Mouse (Mus musculus) megakaryocyte, adult 5-6 weeks (primary cell): ENCODE measurements at regions not wholly inside any gene's neighbourhood (a gene's known extent, or its start where the extent isn't known, plus 50 kb on each side); places are given as distances from the start of the nearest gene placed in this dataset.
"Not testable (repeated sequence)": the region's sequence is repeated elsewhere in the genome, so short reads cannot be mapped to it uniquely, and the experiment has no call there.

ENCODE experiments used
- ATAC-seq: 2 replicates; pipeline ENCODE4 v1.8.0; 2016; ENCODE audit warnings: mild to moderate bottlenecking, inconsistent platforms; ENCODE audit not compliant: poor library complexity, severe bottlenecking

DNA sequence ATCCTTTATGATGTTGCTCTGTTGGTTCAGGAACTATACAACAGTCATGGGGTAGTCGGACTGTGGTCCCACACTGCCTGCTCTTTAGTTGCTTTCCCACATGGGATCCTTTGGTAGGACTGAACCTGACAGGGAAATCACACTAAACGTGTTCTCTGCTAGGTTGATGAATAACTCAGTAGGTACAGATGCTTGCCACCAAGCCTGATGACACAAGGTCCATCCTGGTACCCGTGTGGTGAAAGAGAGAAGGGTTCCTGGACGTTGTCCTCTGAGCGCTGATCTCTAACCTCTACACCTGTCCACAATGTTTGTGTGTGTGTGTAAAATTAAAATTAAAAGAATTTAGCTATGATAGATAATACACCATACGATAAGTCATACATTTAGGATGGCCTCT is 119.9 kb downstream of the Phlda1 start:
- no peak for ATAC-seq

DNA sequence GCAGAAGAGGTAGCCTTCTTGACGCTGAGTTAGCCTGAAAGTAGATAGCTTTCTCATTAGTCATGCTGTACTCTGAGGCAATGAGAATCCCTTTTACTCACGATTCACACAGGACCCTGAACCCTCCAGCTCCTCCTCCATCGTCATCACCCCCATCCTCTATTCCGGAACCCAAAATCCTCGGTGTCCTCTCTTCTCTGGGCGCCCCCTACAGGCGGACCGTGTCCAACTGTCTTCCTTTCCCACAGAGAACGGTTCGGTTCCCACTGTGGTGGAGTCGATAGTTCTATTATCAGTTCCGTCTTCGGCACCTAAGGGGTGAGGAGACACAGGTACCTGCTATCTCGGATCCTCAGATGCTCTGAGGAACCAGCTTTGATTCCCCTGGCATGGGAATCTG is 130.2 kb downstream of the Phlda1 start:
- ATAC-seq = peak; percentile 77

DNA sequence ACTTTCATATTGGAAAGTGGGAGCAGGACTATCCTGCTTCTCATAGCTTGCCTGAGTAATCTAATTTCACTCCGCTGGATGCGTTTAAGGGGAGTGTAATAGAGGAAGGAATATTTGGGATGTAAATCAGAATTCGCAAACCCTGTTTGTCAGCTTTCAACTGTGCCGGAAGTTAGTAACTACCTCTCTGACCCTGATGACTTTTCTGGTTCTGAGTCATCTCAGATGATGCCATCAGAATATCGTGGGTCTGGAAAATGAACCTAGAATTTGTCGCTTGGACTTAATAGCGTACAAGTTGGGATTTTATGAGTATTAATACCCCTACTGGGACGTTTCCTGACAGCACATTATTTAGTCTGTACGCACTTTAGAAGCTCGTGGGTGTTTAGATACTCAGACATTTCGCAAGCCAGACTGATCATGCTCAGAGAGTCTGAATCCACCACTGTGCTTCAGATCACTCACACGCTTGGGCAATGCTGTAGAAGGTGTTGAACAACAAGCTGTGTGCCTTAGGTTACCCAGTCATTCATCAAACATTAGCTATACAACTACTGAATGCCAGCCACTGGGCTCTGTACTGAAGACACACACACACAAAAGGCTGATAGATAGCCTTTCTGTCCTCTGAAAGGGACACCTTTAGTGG is 131.1 kb downstream of the Phlda1 start:
- ATAC-seq = no peak

DNA sequence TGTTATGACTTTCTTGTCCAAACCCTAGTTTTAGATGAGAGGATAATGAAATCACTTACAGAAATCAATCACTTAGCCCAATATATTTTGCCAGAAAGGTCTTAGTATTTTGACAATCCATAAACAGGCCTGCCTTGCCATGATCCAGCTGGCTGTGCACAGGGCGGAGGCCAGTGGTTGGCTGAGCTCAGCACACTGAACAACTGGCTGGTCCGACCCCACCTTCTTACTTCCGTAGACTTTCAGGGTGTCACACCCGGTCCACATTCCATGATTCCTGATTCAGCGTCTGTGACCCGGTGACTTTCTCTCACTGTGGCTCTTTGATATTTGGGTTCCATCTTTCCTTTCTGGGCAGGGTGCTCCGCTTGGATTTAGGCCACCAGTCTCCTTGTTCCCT is 133.8 kb downstream of the Phlda1 start:
- ATAC-seq = no peak

DNA sequence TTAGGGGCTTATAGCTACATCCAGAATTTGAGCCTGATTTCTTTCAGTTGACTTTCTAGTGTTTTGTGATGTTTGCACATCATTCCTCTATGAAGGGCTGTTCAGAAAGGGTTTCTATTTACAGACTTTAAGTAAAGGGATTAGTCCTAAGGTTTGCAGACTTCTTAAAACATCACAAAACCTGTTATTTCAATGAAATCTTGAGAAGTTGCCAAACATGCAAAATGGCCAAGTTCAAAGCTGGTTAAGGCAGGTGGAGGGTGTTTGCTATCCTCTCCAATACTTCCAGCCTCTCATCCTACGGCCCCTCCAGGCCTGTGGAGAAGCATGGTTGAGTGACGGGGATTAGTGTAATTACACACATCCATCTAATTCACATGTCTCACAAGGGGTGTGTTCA is 136.6 kb downstream of the Phlda1 start:
- no peak for ATAC-seq

DNA sequence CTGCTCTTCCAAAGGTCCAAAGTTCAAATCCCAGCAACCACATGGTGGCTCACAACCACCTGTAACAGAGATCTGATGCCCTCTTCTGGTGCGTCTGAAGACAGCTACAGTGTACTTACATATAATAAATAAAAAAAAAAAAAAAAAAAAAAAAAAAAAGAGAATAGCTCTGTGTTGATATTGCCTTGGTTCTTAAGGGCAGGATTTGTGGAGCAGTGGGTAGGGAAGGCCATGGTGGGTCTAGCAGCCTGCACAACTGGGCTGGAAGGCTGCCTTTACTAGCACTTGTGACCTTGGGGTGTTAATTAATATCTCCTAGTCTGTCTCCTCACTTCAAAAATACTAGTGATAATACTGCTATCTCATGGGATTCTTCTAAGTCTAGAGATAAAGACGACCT is 147.7 kb downstream of the Phlda1 start:
- not testable (repeated sequence) for ATAC-seq

DNA sequence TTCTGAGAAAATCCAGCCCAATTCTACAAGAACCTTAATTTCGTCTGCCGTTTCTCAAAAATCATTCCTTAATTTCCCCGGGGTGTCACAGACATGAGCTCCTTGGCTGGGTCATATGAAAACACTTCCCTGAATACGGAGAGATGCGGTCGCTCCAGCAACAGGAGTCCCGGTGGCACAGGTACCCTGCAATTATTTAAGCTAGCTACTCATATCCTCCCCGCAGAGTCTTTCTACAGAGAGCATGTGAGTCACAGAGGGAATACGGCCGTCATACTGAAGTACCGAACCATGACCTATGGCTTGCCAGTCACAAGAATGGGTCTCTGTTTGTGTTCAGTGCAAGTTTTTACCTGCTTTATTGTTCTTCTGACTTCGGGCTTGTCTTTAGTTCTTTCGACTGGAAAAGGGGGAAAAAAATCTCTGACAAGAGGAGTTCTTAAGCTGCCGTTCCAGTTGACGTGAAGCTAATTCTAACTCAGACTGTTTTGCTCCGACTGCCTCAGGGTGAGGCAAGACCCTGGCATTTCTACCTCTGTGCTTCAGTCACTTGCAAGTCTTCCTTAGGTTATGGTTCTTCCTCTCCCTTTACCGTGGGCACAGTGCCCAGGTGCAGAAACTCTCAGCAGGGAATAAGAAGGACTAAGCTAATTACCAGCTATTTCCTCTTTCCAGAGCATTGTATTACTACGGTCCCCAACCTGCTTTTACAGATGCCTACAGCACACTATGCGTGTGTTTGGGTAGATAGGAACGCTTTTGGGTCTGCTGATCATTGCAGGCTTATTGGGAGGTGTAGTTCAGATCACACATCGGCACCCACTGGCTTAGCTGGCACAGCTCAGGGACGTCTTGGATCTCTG is 148.5 kb downstream of the Phlda1 start:
- ATAC-seq = peak; percentile 38; the same call in 1 of the 2 replicates

DNA sequence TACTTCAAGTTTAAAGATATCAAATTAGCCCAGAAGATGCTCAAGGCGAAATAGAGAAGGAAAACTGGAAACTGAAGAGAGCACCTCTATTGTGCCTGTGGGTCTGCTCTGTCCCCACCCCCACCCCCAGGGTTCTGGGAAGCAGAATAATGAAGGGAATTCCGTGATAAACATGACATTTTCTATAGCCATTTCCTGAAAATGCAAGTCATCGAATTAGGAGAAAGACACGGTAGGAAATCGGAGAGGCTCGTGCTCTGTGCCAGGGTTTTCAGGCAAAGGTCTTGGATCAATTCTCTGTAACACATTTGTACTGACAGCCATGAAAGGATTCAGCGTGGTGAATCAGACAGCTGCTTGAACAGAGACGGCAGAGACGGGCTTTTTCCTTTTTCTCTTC is 152.7 kb downstream of the Phlda1 start:
- ATAC-seq = no peak

DNA sequence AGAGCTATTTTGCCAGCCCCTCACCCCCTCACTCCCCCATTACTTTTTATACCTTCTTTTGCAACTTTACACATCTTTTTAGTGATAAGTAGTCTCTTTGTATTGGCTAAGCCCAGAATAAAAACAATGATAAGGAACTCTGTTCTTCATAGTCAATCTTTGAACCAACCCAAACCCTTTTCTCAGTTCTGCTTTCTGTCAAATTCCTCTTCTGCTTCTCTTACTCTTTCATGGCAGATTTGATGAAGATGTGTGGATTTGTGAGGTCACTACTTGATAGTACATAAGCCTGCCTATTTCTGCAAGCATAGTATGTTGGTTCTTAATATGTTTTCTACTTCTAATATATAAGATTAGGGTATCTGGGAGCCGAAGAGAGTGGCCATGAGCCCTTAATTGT is 156.6 kb downstream of the Phlda1 start:
- peak; percentile 84 for ATAC-seq

DNA sequence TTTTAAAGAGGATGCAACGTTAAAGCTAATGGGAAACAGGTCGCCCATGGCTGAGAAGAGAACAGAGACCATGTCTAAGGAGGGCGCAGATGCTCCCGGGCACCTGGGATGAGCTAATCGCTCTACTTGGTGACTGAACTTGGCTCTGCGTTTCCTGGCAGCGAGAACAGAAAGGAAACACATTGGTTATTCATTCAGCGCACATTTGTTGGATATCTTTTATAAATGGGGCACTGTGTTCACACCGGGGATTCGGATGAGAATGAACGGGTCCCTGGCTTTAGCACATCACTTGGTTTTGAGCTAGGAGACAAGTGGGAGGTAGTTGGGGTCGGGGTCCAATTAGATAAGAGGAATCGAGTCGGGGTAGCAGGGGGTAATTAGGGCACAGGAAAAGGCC is 159.7 kb downstream of the Phlda1 start:
- no peak for ATAC-seq

DNA sequence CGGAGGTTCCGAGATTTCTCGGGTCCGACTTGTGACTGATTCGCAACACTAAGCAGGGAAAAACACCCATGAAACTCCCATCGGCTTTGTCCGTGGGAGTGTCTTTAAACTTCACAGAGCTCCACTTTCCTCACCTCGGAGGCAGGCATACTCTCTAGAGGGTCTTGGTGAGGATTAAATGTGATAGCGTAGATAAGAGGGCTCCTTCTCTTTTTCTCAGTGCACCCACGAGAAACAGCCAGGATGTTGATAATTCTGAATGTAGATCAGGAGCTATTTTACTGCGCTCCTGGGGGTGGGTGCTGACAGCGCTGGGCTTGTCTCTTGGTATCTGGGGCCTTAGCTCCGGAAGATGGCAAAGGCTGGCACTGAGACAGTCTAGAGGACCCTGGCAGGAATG is 160.9 kb downstream of the Phlda1 start:
- no peak for ATAC-seq

DNA sequence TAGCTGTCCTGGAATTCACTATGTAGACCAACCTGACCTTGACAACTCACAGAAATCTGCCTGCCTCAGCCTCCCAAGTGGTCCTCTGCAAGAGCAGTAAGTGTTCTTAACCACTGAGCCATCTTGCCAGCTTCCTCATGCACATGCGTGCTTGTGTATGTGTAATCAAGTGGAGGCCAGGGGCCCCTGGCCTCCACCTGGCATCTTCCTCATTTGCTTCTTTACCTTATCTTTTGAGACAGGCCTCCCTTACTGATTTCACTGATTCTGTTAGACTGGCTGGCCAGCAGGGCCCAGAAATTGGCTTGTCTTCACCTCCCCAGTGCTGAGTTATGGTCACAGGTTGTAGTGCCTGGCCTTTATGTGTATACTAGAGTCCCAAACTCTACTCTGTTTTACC is 162.6 kb downstream of the Phlda1 start:
- ATAC-seq = peak; percentile 34

DNA sequence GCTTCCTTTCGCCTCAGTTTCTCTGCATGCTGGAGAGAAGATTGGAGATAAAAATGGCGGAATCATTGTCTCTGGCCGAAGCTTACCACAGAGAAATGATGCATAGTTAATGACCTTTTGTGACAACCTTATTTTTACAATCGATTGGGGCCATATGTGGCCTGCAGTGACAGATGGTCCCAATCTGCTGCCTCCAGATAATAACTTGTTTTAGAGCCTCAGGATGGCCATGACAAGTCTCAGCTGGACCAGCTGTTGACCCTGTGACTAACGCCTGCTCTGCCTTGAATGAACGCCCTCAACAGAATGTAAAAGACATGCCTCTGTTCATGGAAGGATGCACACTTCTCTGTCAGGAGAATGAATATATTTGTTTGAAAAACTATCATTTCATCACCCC is 163.6 kb downstream of the Phlda1 start:
- ATAC-seq = no peak

DNA sequence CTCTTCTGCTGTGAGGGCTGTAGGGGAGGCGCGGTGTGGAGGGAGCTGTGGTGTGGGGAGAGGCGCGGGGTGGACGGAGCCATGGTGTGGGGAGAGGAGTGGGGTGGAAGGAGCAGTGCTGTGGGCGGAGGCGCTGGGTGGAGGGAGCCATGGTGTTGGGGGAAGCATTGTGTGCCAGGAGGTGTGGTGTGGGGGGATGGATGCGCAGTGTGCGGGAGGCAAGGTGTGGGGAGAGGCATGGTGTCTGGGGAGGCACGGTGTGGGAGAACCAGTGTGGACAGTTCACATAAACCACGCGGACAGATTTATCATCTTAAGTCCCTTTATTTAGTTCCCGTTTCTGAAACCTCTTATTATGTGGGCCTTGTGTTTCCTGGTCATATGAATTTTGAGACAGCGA is 164.6 kb downstream of the Phlda1 start:
- 0 out of 2 replicates have a peak, but pooled peaks have one; percentile 25 for ATAC-seq

DNA sequence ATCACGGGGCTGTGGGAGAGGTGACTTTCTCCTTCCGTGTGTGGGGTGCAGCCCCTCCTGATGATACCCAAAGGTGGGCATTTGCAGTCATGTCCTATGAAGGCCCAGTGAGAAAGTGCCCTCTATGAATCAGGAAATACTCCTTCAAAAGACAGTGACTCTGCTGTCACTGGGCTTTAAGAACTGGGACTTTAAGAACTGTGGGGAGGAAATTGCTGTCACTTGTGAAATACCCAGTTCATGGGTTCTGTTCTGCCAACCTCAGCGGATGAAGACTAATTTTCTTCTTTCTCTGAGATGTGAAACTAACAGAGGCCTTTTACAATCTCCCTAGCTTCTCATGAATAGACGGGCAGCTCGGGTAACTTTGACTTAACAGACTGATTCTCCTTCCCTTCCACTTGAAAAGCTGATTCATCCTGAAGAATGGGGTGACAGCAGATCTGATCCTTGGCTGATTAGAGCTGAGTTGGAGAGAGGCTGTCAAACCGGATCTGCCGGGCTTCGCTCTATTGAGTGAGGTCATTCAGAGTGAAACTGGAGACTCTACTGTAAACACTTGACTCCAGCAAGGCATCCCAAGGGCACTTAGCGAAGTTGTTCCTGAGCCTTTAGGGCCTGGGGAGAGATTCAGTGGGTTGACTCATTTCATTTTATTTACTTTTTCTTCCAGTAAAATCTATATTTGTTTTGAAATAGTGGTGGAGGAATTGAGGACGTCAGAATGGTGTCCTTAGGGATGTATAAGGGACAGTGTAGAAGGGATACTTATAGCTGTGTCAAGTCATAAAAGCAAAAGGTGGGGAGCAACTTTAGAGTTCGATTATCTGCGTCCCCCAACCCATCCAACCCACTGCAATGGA is 166.6 kb downstream of the Phlda1 start:
- ATAC-seq = peak; percentile 55

DNA sequence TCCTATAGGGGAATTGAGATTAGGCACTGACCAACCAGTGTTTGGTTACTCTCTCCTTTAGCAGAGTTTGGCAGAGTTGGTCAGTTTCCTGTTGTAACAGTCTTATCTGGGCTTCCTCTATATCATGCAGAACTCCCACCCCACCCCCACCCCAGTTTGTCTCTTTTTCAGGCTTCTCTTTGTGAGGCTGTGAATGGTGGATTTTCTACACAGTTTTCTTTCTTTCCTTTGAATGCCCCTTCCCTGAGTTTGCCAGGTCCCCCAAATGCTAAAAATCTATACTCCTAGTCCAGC is 167.2 kb downstream of the Phlda1 start:
- ATAC-seq = peak; percentile 47

DNA sequence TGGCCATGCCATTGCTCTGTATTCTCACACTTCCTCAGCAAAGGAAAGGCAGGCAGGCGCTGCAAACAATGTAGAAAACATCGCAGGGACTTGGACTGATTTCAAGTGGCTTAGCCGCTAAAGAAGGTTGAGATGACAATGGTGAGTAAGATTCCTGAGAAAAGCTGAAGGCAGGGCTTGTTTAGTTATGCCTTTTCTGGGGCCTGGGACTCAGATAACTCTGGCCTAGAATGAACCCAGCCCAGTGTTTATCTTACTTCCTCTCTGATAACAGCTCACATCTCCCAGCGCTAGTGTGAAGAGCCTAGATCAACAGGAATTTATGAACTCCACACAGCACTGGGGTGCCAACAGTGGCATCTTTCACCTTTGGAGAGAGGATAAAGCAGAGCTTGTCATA is 170.2 kb downstream of the Phlda1 start:
- ATAC-seq = peak; percentile 39; the same call in 1 of the 2 replicates

DNA sequence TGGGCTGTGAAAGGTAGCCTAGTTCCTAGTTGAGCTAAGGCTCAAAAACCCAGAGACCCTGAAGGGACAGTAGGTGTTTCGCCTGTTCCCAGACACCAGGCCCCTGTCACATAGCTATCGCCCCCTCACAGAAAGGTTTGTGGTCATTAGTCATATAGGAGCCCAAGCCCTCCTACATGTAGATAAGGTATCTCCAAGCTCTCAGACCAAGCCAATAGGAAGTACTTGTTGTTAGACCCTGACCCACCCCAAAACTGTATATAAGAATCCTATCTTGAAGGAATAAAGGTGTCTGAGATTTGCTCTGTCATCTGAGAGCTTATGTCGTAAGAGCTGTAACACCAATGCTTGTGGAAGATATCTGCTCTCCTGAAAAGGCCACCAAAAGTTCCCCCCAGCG is 174.8 kb downstream of the Phlda1 start:
- no peak for ATAC-seq

DNA sequence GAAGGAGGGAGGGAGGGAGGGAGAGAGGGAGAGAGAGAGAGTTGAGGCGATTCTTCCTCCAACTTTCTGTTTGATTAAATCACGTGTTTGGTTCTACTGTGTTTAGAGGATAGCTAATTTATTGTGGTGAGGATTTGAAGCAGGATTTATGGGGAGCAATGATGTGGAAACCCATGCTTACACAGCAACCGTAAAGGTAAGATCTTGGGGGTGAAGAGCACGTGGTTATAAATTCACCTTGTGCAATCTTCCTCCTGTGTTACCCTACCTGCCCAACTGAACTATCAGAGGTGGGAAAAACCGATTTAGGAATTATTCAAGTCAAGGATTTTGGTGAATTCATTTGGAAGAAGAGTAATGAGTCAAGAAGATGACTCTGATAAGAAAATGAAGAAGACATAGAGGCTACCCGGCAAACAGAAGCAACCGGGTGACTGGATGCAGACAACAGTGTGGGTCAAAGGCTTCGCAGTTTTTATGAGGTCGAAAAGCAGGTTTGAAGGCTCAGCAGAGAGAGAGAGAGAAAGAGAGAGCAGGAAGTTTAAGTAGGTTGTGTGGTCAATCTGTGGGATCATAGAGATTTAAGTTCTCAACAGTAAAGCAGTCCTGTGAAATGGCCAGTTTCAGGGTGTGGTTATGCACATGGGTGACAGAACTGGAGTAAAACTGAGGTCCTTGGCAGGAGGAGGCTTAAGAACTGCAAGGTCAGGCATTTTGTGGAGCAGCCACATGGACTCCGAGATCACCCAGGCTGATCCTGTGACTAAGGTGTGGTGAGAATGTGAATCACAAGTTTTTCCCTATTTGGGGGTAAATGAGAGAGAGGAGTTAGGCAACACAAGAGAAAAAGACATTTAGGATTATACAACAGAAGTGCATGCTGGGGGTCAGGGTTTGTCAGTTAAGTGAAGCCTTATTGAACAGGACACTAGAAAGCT is 178.6 kb downstream of the Phlda1 start:
- ATAC-seq = no peak

DNA sequence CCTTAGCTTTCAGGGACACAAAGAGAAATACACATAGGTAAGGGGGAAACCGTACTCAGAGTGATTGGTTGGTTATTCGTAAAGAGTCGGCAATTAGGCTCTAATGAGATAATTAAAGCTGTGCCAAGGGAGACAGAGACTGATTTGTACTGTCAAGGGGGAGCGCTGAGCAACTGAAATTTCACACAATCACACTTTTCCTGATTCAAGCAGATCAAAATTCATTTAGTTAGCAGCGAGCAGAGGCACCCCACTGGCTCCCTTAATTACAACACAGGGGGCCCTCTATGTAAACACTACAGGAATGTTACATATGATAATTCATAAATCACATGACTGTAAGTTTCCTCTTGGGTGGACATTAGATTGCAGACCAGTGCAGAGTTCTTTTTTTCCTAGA is 180.5 kb downstream of the Phlda1 start:
- no peak for ATAC-seq

DNA sequence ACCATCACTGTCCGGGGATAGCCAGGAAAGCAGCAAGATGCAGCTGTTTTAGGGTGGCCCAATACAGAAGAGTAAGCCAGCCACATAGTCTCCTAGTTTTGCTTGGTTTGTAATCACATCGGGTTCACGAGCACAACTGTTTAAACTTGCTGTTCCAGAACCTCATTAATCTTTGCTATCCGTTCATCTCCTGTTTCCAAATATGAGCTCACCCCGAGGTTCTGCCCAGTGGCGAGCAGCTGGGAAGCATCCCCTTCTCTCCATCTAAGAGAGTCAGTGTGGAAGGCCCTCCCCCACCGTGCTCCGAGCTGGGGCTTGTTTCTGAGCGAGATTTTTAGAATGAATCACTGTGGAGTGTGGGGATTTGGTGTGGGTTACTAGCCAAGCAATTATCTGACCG is 183.5 kb downstream of the Phlda1 start:
- no peak for ATAC-seq
